Mouse (Mus musculus) kidney, embryonic 16.5 days (tissue): ENCODE data around the gene Psmd11. TPM values are rescaled to one million over a fixed set of nuclear protein-coding genes. Genes with fewer than 3 reads are reported as not detected.

Source experiments
- ATAC-seq: fragments of 200-750 bp; cut with Nextera tagmentation; 2 replicates; pipeline ENCODE4 v1.8.0; 2017; ENCODE audit warnings: moderate TSS enrichment; ENCODE audit not compliant: low FRiP score, low TSS enrichment
- H3K27ac ChIP-seq: fragments of 300-500 bp; sonication (generic); 2 replicates; pipeline ENCODE4 v1.5.1; 2014; ENCODE audit warnings: low read length
- H3K27me3 ChIP-seq: fragments of 300-500 bp; sonication (generic); 2 replicates; pipeline ENCODE4 v1.6.1; 2014; ENCODE audit warnings: low read length, control low read depth, mixed read lengths; ENCODE audit not compliant: insufficient read depth
- H3K36me3 ChIP-seq: fragments of 300-500 bp; sonication (generic); 2 replicates; pipeline ENCODE4 v1.6.1; 2014; ENCODE audit warnings: low read length, control low read depth, mixed read lengths; ENCODE audit not compliant: insufficient read depth
- H3K4me1 ChIP-seq: fragments of 300-500 bp; sonication (generic); 2 replicates; pipeline ENCODE4 v1.6.1; 2014; ENCODE audit warnings: low read length, control low read depth, mixed read lengths; ENCODE audit not compliant: insufficient read depth
- H3K4me2 ChIP-seq: fragments of 300-500 bp; sonication (generic); replicated peaks from 2 replicates; pipeline ENCODE4 v1.6.1; 2014; ENCODE audit warnings: low read depth, low read length
- H3K4me3 ChIP-seq: fragments of 300-500 bp; sonication (generic); 2 replicates; pipeline ENCODE4 v1.5.1; 2014; ENCODE audit warnings: mild to moderate bottlenecking, low read length
- H3K9ac ChIP-seq: fragments of 300-500 bp; sonication (generic); replicated peaks from 2 replicates; pipeline ENCODE4 v1.6.1; 2014; ENCODE audit warnings: low read length
- H3K9me3 ChIP-seq: fragments of 300-500 bp; sonication (generic); 2 replicates; pipeline ENCODE4 v1.6.1; 2016; ENCODE audit warnings: low read length, control low read depth
- WGBS: fragments of 180-500 bp; shearing (Covaris S2); extraction: QIAGEN DNeasy Blood & Tissue Kit; methylation state at CpG from one replicate; pipeline ENCODE4 v1.1.7; 2014; 5-methylcytosine and 5-hydroxymethylcytosine counted together
- polyA plus RNA-seq: library from polyadenylated mRNA; unstranded; fragments of >200 nt; fragmentation: Nextera tagmentation; extraction: Ambion mirVana; gene quantifications from 2 replicates; pipeline ENCODE4 v1.2.1, GENCODE M21; 2015

Gene Psmd11
- polyA plus RNA-seq, 1 experiment from 2014 or later, result 321 TPM

DNA sequence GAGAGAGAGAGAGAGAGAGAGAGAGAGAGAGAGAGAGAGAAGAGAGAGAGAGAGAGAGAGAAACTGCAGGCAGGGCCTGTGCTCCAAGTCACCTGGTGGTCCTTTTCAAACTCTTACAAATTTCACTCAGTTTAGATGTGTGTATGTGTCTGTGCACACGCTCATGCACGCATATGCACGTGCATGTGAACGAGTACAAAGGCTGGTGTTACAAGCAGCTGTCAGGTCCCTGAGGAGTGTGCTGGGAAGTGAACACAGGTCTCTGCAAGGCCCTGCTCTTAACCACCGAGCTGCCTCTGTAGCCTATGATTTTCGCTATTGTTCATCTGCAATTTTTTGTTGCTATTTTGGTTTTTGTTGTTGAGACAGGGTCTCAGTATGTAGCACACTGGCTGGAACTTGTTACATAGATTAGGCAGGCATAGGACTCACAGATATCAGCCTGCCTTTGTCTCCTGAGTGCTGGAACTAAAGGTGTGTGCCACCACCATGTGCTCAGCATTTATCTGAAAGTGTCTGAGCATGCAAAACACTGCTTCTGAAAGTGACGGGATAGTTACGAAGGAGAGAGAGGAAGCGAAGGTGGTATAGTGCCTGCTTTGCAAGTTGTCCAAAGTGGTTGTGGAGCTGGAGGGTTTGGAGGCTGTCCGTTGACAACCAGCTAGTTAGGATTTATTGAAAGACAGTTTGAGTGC is 69.0 kb downstream of the Psmd11 start:
- H3K4me2 ChIP-seq, result no peak overlapping the region
- H3K9me3 ChIP-seq, result no peaks in the 10 kb centered on the region
- H3K36me3 ChIP-seq, result no peaks in the 10 kb centered on the region
- no peak overlapping the region for H3K9ac ChIP-seq
- ATAC-seq, result no peak
- no peak overlapping the region for H3K27ac ChIP-seq
- whole genome bisulfite sequencing, result 83% methylated on average over 10 of the region's 10 CpGs
- H3K4me1 ChIP-seq, result 0 out of 2 replicates have a peak, but pooled peaks cover 6% of the 10 kb centered on the region
- H3K27me3 ChIP-seq, result no peaks in the 10 kb centered on the region
- H3K4me3 ChIP-seq, result no peak overlapping the region

GRCm38 (mm10) chr11:80498328-80499070 is 70.1 kb downstream of the Psmd11 start:
- Histone ChIP-seq H3K36me3 (no peaks in the 10 kb centered on the region), H3K9me3 (no peaks in the 10 kb centered on the region), H3K27me3 (no peaks in the 10 kb centered on the region), H3K9ac (no peak overlapping the region), H3K27ac (no peak overlapping the region), H3K4me1 (0 out of 2 replicates have a peak, but pooled peaks cover 6% of the 10 kb centered on the region), H3K4me3 (no peak overlapping the region), H3K4me2 (no peak overlapping the region)
- WGBS, result 70% methylated on average over 11 of the region's 11 CpGs
- ATAC-seq, result no peak

GRCm38 (mm10) chr11:80499550-80499952 is 71.1 kb downstream of the Psmd11 start:
- H3K9ac ChIP-seq, result no peak overlapping the region
- H3K4me1 ChIP-seq, result peaks cover 10% of the 10 kb centered on the region; the same call in 1 of the 2 replicates
- no peak overlapping the region for H3K27ac ChIP-seq
- no peak overlapping the region for H3K4me3 ChIP-seq
- no peaks in the 10 kb centered on the region for H3K36me3 ChIP-seq
- no peaks in the 10 kb centered on the region for H3K27me3 ChIP-seq
- ATAC-seq, result no peak
- H3K9me3 ChIP-seq, result no peaks in the 10 kb centered on the region
- H3K4me2 ChIP-seq, result no peak overlapping the region
- WGBS, result 58% methylated on average over 4 of the region's 4 CpGs

DNA sequence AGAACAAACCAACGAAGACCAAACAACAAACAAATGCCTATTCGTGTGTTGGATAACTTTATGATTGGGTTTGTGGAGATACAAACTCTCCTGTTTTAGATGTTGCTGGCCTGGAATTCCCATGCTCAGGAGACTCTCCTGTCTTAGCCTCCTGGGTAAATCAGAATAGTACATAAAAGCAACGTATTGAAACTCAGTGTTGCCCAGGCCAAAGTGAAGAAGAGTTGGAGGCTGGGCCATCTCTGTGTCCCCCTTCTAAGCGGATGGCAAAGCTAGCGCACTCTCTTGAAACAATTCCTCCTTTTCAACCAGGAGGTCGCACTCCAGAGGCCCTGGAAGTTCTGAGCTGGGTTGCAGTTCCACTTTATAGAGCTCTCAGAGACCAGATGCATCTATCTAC is 74.9 kb downstream of the Psmd11 start:
- no peak overlapping the region for H3K4me3 ChIP-seq
- H3K27ac ChIP-seq, result no peak overlapping the region
- no peak overlapping the region for H3K9ac ChIP-seq
- no peaks in the 10 kb centered on the region for H3K27me3 ChIP-seq
- H3K36me3 ChIP-seq, result no peaks in the 10 kb centered on the region
- 85% methylated on average over 6 of the region's 6 CpGs for WGBS
- no peaks in the 10 kb centered on the region for H3K9me3 ChIP-seq
- peaks cover 11% of the 10 kb centered on the region; the same call in 1 of the 2 replicates for H3K4me1 ChIP-seq
- no peak overlapping the region for H3K4me2 ChIP-seq
- no peak for ATAC-seq

GRCm38 (mm10) chr11:80503726-80504452 is 75.5 kb downstream of the Psmd11 start:
- no peak overlapping the region for H3K27ac ChIP-seq
- 33% methylated on average over 13 of the region's 13 CpGs for whole genome bisulfite sequencing
- peaks cover 11% of the 10 kb centered on the region; the same call in 1 of the 2 replicates for H3K4me1 ChIP-seq
- no peaks in the 10 kb centered on the region for H3K36me3 ChIP-seq
- H3K4me3 ChIP-seq, result no peak overlapping the region
- no peaks in the 10 kb centered on the region for H3K9me3 ChIP-seq
- H3K27me3 ChIP-seq, result no peaks in the 10 kb centered on the region
- no peak overlapping the region for H3K9ac ChIP-seq
- no peak for ATAC-seq
- no peak overlapping the region for H3K4me2 ChIP-seq

DNA sequence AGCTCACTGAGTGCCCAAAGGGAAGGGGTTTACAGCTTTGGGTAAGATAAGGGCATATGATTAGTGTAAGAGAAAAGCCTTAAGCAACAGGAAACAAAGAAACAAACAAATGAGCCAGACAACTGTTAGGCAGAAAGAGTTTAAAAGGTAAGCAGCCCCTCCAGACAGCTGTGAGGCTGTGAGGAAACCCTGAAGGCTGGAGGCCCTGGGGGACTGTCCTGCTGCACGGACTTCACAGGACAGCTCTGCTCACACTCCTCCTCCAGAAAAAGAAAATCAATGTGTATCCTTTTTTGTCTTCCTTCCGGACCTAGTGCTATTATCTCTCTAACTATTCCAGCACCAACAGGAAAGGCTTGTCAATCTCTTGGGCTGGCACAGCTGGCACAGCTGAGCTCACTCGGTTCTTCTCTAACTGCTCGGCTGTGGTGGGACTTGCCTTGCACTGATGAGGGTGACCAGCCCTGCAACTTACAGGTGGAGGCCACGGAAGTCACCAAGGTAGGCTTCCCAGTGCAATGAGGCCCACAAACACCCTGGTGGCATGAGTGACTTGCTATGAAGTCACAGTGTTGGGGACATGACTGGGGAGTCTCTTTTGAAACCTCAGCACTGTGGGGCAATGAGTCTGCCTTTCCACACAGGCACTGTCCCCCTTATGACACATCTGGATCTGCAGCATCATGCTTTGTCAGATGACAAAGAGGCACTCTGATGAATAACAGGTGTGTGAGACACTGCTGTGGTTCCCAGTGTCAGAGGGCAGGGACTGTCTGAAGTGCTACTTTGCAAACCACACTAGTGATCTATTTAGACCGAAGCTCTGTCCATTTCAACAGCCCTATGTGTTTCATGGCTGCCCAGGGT is 76.3 kb downstream of the Psmd11 start:
- no peak overlapping the region for H3K4me2 ChIP-seq
- H3K36me3 ChIP-seq, result no peaks in the 10 kb centered on the region
- H3K4me3 ChIP-seq, result no peak overlapping the region
- no peak overlapping the region for H3K9ac ChIP-seq
- WGBS, result 51% methylated on average over 6 of the region's 6 CpGs
- H3K4me1 ChIP-seq, result peaks cover 5% of the 10 kb centered on the region; the same call in 1 of the 2 replicates
- no peaks in the 10 kb centered on the region for H3K27me3 ChIP-seq
- no peak for ATAC-seq
- H3K27ac ChIP-seq, result no peak overlapping the region
- no peaks in the 10 kb centered on the region for H3K9me3 ChIP-seq

DNA sequence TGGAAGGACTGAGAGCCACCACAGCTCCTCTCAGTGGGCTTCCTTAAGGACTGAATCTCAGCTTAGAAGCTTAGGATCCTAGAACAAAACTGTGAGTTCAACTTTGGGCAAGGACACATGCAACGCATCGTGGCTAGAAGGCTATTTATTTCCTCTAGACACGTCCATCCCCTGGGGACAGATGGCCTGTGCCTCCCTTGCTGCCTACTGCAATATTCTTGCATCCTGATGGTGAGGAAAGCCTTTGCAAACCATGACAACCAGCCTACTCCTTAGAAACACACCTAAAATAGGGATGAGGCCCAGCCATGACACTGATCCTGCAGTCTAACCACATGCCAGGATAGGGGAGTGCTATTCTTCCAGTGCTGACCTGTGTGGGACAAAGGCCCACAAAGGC is 77.2 kb downstream of the Psmd11 start:
- H3K9ac ChIP-seq, result no peak overlapping the region
- ATAC-seq, result no peak
- no peak overlapping the region for H3K4me3 ChIP-seq
- 81% methylated on average over 3 of the region's 3 CpGs for WGBS
- no peaks in the 10 kb centered on the region for H3K9me3 ChIP-seq
- H3K4me2 ChIP-seq, result no peak overlapping the region
- H3K27me3 ChIP-seq, result no peaks in the 10 kb centered on the region
- H3K27ac ChIP-seq, result no peak overlapping the region
- no peaks in the 10 kb centered on the region for H3K36me3 ChIP-seq
- H3K4me1 ChIP-seq, result peaks cover 5% of the 10 kb centered on the region; the same call in 1 of the 2 replicates

DNA sequence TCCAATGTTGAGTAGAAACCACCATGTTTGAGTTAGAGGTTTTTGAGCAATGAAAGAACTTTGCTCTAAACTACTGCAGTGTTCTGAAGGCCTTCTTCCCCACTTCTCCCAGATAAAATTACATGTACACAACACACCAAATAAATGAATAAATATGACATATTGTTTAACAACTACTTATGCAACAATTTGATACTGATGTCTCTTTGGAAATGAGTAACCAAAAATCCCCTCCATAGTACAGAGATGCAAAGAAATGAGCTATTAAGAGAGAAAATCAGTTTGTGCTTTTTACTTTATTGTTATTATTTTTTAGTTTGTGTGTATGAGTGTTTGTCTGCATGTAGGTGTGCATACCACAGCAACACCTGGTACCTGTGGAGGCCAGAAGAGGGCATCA is 78.1 kb downstream of the Psmd11 start:
- Histone ChIP-seq H3K27ac (no peak overlapping the region), H3K4me2 (no peak overlapping the region), H3K9me3 (no peaks in the 10 kb centered on the region), H3K9ac (no peak overlapping the region), H3K27me3 (no peaks in the 10 kb centered on the region), H3K4me1 (peaks cover 5% of the 10 kb centered on the region; the same call in 1 of the 2 replicates), H3K36me3 (no peaks in the 10 kb centered on the region), H3K4me3 (no peak overlapping the region)
- ATAC-seq, result no peak

GRCm38 (mm10) chr11:80507791-80508190 is 79.4 kb downstream of the Psmd11 start:
- no peaks in the 10 kb centered on the region for H3K36me3 ChIP-seq
- H3K9ac ChIP-seq, result no peak overlapping the region
- no peak overlapping the region for H3K4me2 ChIP-seq
- 92% methylated on average over 5 of the region's 6 CpGs for WGBS
- no peaks in the 10 kb centered on the region for H3K9me3 ChIP-seq
- H3K4me3 ChIP-seq, result no peak overlapping the region
- no peak overlapping the region for H3K27ac ChIP-seq
- H3K27me3 ChIP-seq, result no peaks in the 10 kb centered on the region
- ATAC-seq, result no peak
- H3K4me1 ChIP-seq, result peaks cover 5% of the 10 kb centered on the region; the same call in 1 of the 2 replicates
